Mouse (Mus musculus) right cerebral cortex, postnatal 36 days (tissue): Measurements from ENCODE around the gene Ctsw.

Experiments
- DNase-seq, 2 experiments: peaks; one replicate each; pipeline ENCODE4 v3.0.0; 2022; ENCODE audit warnings: low spot score in 2 of 2, mixed read lengths in 1 of 2

Gene Ctsw

DNA sequence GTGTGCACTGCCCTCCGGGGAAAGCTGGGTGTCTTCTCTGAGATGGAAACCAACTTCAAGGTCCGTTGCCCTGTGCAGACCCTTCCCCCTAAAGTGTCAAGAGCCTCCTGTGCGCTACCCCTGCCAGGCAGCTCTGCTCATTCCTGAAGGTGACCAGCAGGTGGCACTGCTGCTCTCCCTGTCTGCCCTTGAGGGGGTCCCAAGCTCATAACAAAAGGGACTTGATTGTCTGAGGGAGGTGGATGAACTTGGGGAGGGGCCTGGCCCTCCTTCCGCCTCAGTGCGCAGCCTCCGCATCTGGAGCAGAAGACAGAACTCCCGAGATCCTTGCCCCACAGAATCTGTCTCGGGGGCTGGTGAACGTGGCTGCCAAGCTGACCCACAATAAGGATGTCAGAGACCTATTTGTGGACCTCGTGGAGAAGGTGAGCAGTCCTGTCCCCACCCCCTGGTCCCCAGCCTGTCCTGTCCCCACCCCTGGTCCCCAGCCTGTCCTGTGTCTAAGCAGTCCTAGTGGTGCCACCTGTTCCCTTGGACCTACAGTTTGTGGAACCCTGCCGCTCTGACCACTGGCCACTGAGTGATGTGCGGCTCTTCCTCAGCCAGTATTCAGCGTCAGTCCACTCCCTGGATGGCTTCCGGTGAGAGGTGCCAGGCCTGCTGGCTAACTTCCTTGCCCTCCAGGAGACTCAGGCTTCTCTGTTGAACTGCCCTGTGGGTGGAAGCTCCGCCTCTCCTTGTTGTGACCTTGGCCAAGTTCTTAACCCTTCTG, 4.3 kb downstream of the Ctsw start:
- DNase-seq, result no peak

DNA sequence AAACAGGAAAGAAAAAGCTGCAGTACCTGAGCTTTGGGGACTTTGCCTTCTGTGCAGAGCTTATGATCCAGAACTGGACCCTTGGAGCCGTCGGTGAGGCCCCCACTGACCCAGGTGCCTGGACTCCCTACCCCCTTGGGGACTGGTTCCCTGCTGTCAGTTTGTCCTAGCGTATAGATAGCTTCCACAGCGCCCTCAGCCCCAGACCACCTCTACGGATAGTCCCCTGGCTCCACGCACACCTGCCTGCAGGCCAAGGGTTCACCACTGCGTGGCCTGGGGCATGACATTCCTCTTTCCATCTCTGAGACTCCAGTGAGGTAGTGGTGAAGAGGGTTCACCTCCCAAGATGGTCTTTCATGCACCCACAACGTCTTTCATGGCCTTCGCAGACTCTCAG, 5.1 kb downstream of the Ctsw start:
- no peak for DNase-seq

DNA sequence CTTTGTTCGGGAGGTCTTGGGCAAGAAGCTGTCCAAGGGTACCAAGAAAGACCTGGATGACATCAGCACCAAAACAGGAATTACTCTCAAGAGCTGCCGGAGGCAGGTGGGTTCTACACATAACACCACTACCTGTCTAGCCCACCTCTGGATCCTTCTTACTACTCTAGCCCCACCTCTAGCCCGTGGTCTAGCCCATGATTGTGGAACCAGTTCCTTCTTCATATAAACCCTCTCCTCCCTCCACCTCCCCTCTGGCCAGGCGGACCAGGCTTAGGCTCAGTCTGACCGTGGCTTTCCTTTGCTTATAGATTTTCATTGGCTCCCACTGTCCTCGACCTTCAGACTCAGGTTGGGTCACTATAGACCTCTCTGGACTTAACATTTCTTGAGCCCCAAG, 6.9 kb downstream of the Ctsw start:
- DNase-seq, result no peak

DNA sequence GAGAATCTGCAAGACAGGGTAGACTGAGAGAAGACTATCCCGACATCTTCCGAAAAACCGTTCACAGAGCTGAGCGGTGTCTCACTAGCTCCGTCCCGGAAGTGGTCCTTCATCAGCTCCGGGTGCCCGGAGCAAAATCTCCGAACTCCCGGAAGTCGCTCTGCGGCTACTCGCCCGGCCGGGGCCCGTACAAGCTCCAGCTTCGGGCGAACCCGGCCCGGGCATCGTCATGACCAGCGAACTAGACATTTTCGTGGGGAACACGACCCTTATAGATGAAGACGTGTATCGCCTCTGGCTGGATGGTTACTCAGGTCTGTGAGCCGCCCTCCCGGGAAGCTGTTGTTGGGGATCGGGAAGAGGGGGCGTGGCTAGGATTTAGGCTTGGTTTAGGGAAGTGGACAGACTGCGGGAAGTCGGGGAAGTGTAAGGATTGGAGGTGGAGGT, 7.8 kb downstream of the Ctsw start, which contains the start of gene Fibp:
TSS of gene Fibp (plus strand) at position 151 of the 447 bp plus-strand sequence.
- DNase-seq, result peak; percentile 73 to 79

DNA sequence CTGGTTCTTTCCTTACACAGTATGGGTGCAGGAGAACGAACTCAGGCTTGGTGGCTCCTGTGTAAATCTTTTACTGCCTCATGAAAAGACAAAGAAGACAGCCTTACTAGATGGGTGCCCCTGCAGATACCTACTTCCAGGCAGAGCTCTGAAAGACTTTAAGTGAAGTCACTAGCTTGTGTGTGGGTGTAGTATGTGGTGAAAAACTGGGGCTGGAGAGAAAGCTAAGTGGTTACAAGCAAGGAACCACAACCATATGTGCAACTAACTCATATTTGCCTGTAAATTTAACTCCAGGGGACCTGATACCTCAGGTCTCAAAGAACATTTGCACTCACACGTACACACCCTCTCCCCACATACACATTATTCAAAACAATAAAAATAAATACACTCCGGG, 8.4 kb downstream of the Ctsw start:
- DNase-seq, result no peak

DNA sequence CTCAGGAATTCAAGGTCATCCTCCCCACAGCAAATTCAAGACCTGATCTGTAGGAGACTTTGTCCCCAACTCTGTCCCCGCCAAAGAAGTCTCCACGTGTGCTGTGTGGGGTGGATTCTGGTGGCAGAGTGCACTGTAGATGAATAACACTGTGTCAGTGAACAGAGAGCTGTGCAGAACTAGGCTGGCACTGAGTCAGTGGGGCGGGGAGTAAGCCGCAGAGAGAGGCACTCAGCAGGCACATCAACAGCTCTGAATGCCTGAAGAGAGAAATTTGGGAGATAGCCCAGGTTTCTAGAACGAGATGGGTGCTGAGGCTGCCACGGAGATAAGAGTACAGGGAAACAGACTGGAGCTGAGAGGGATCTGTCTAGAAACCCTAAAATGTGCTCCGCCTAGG, 9.3 kb downstream of the Ctsw start:
- no peak for DNase-seq

DNA sequence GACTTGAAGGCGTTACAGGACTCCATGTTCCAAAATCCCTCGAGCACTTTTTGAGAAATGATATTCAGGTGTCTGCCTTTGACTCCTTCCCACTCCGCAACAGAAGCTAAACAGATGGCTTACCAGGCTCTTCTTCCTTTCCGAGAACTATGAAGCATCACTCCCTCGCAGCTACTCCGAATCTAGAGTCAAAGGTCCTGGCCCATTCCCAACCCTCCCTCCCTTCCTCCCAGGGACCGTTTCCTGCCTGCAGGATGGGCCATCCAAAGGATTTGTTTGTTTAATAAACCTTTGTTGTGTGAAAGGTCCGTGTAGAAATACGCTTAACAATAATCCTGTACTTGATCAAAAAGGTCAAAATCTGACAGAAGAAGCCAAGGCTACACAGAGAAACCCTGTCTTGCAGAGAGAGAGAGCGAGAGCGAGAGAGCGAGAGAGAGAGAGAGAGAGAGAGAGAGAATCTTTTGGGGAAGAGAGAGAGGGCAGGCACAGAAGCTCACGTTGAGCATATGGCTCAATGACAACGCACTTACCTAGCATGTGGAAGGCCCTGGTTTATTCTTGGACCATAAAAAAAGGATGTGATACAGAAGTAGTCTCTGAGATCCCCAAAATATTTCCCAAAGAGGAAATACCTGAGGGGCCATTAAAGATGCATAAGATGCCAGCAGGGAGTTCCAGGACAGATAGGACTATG, 10.4 kb downstream of the Ctsw start, which contains the start of gene Ccdc85b:
TSS of gene Ccdc85b (minus strand) at position 149 of the 697 bp plus-strand sequence.
- DNase-seq, result no peak

DNA sequence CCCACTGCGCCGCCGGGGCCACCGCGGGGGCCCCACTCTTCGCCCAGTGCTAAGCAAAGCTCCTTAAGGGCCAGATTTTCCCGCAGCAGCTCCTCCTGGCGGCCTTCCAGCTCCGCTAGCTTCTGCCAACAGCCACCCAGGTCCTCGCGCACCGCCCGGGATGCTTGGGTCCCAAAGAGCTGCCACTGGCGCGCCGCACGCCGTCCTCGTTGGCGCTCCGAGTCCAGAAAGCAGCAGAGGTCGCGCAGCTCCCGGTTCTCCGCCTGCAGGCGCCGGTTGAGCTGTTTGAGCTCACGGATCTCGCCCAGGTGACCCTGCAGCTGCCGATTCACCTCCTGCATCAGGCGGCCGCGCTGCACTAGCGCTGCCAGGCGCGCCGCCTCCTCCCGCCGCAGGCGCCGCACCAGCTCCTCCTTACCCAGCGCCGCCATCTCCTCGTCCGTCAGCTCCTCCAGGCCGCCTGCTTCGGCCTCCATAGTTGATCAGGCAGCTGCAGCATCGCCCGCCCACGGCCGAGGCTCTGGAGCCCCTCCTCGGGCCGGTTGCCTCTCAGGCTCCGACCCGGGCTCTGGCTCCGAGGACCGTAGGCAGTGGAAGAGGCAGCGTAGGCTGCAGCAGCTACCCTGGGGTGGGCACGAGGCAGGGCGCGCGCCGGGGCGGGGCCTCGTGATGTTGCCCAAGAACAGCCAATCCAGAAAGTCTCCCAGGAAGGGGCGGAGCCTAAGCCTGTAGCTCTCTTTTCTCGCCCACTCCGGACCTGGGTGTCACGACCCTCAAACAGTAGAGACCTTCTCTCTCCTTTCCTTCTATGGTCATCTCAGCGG, 11.2 kb downstream of the Ctsw start:
- DNase-seq, result peak; percentile 96

DNA sequence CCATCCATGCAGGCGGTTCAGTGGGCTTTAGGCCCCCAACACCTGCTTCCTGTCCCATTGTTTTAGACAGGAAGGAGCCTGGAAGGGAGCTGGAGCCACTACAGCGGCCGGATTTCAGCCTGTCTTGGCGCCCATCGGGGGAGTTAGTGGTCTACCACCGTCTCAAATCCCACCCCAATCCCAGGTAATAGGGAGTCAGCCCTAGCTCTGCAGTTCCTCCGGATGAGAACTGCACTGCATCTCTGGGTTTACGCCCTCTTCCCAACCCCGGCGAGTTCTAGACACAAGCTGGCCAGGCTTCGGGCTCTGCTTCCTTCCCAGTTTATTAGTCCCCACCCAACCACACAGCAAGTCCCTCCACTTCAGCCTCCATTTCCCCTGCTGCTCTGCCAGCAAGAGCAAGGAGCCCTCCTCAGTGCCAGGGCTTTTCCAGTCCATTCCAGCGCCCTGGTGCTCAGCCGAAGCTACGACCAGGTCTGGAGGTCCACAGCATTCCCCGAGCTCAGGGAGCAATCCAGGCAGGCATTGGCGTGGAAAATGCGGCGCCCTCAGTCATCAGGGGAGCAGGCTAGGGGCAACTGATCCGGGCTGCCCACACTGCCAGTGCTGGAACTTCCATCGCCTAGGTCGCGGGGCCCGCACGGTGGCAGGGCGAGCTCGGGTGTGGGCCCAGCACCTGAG, 11.9 kb downstream of the Ctsw start:
- no peak for DNase-seq

DNA sequence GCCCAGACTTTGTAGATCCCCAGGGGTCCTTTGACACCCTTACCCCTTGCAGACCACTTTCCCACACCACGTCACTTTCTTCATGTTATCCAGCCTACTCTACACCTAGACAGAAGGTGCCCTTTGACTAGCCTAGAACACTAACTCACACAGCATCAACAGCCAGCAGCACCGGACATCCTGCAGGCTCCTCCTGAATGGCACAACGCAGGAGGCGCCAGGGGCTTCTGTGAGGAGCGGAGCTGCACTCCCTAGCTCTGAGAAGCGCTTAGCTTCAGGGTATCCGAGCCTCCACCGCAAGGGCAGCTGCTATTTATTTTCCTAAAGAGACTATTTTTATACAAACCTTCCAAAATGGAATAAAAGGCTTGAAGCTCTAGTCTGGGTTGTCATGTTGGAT, 12.7 kb downstream of the Ctsw start:
- no peak for DNase-seq

DNA sequence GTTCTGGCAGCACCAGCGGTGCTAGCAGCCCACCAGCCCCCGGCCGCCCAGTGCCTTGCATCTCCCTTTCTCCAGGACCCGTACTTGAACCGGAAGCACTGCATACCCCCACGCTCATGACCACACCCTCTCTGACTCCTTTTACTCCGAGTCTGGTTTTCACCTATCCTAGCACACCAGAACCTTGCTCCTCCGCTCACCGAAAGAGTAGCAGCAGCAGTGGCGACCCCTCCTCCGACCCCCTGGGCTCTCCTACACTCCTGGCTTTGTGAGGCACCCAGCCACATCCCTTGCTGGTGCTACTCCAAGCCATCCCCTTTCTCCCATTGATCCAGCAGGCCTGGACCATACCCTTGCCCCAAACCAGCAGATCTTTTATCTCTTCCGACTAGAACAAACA, 13.3 kb downstream of the Ctsw start:
- DNase-seq, result no peak

DNA sequence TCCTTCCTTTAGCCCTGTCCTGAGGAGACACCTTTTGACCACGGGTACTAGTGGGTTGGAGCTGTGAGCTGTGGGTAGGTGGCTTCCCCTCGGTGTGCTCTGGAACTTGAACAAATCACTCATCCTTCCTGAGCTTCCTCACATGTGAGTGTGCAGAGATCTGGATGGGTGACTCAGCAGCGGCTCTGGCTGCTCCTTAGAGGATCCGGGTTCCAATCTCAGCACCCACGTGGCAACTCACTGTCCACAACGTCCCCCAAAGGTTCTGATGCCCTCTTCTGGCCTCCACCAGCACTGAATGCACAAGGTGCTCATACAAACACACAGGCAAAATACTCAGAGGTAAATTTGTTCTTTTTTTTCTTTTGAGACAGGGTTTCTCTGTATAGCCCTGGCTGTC, 16.5 kb downstream of the Ctsw start:
- DNase-seq, result no peak

DNA sequence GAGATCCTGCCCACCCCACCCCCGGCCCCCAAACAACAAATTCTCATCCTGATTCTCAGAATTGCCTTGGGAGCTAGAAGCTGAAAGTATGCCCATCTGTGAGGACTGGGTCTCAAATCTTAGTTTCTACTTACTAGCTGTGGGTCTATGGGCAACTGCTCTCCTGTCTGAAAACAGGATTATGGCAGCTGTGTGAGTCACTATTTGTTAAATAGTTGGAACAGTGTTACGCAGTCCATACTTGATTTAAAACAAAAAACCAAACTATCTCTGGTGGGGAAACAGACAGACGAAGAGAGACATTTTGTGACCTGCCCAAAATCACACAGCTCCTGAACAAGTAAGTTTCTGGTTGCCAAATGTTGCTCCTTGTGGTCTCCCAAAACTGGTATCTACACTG, 18.6 kb downstream of the Ctsw start:
- DNase-seq, result no peak

DNA sequence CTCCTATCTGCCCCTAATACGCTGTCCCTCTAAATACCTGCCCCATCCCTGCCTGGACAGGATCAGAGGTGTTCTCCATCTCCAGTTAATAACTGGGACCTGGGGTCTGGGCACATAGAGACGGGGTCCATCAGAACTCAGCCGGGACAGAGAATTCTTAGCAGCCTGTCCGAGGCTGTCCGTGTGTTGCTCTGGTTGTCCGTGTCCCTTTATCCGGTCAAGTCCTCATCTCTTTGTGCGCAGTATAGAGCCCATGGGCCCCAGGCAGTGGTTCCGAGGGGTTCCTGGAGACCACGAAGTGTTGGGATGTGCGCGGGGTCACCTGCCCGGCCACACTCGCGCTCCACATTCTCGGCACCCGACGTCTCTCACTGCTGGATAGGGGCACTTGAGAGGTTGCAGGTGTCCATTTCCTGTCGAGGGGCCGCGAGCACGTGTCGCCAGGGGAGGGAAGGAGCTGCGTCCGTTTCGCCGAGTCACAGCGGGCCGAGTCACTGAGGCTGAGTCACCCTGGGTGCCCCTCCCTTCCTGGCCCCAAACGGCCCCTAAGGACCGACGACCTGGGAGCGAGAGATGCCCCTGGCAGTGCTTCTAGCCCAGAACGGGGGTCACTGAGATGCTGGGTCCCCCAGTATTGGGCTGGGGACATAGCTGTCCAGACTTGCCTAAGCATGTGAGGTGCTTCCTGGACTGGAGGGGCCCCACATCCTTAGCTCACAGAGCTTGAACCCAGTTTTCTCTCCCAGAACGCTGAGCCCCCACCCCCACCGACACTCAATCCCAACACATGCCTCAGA, 19.8 kb downstream of the Ctsw start:
- DNase-seq, result no peak

DNA sequence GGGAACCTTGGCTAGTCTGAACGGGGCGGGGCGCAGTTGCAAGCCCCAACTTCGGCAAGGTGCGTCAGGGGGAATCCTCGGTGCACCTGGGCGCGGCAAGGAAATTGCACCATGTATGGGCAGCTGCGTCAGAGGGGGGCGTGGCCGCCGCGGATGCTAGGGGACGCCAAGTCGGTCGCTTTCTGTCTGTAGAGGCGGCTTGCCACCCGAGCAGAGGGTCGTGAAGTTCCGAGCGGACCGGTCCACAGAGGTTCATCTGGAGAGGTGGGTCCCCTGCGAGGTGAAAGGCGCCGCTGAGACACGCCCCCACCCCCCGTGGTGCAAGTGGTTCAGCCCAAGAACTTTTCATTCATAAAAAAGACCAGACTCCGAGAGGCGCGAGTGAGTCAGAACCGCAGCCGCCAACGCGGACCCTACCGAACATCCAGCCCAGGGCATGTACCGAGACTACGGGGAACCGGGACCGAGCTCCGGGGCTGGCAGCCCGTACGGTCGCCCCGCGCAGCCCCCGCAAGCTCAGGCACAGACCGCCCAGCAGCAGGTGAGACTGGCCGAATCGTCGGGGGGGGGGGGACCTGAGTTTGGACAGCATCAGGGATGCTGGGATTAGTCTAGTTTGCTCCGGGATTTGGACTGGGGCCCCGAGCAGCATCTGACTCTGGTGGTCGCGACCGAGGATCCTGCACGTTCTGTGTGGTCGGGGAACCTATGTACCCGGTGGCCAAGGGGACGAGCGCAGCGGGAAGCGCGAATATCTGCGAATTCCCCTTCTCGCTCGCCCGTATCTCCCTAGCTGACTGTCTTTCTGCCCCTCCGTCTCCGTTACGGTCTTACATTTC, 20.6 kb downstream of the Ctsw start, which contains the start of gene Fosl1:
TSS of gene Fosl1 (plus strand) at position 33 of the 839 bp plus-strand sequence.
- DNase-seq, result peak in 1 of 2 experiments; percentile 60

DNA sequence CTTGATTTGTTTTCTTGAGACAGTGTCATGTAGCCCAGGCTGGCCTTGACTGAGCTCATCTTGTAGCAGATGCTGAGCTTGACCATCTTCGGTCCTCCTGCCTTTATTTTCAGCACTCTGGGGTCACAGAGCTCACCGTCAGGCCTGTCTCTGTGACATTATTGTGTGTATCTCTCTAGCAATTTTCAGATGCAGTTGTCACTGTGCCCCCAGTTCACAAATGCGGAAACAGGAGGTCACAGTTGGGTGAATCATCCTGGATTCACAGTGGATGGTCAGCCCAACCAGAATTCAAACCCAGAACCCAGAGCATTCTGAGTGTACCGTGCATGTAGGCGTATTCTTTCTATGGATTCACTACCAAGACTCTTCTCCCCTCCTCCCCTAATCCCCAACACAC, 22.6 kb downstream of the Ctsw start:
- DNase-seq, result no peak

DNA sequence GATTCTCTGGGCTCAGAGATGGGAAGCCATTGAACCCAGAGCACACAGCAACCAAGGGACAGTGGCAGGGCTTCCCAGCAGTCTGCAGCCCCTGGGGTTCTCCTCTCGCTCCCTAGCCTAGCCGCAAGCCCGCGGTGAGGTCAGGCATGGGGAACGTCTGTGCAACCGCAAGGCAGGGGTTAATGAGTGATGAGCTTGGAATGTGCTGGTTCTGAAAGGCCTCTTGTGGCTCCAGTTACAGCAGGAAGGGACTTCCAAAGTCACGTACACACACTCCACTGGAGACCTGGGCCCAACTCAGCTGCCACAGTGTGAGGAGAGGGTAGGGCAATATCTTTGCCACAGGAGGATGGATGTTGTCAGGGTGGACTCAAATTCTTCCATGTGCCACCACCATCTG, 23.4 kb downstream of the Ctsw start:
- no peak for DNase-seq

DNA sequence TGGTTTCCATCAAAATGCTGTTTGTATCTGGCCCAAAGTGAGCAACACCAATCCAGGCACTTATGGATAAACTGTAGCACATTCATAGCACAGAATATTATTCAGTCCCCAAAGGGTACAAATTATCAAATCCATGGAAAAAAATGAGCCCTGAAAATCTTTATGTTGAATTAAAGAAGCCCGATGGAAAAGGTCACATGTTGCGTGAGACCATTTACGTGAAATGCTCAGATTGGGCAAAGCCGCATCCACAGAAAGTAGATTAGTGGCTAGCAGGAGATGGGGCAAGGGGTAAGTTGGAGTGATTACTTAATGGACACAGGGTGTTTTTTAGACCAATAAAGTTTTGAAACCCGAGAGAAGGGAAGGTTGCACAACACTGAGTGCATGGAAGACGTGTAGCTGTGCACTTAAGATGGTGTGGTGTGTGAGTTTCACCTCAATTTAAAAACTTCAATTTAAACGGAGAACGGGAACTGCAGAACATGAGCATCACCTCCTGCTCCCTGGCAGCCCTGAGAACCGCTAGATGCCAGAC, 23.9 kb downstream of the Ctsw start:
- DNase-seq, result no peak

DNA sequence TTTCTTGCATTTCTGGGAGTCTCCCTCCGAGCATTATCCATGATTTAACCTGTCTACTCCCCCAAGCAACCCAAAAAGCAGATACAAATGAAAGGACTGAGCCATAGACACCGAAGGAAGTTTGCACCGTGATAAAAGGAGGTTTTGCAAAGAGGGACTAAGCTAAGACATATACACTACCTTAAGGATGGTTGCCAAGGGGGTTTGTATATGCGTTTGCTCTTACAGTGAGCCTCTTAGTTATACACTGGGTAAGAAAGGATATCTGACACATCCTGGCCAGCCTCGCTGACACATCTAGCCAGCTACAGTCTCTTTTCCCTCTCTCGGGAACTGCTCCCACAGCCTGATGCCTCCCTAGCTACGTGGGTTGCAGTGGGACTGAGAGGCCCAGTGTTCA, 34.4 kb downstream of the Ctsw start:
- DNase-seq, result no peak
